Mouse (Mus musculus): Measurements from ENCODE around the gene Fmod.

Gene Fmod

DNA sequence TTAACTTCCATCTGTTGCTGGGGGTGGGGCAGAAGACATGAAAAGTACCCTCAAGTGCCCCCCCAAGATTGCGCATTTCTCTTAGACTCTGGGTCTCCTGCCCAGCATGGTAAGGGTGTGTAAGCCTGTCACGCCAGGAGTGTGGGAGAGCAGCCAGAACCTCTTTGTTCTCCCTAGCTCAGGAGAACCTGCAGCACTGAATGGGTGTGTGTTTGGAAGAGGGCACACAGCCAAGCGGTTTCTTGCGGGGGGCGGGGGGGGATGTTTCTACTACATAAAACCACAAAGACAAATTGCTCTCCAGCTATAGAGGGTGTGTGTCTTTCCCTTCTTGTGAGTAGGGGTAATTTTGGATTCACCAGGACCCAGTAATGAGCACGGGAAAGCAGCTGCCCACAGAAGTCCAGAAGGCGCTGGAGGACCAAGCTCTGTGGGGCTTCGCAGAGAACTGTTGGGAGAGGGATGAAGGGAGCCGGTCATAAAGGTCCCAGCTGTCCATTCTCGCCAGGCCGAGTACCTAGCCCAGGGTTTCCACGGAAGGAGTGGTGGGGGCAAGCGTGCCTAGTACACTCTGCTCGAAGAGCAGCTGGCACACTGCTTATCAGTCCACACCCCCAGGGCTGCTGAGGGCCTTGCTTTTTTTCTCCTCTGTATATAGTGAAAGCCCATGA, 59.3 kb downstream of the Fmod start:
- DNase-seq (ENCODE audit: low spot score in 2 of 2) = peak in 1 of 2 experiments; percentile 28

- DNase-seq (ENCODE audit: low spot score in 2 of 2) = no peak
Measured at GRCm38 (mm10) chr1:134097080-134097855, 60.2 kb downstream of the Fmod start.
